Mouse (Mus musculus) cerebellum, adult 11 months (tissue): ENCODE measurements at regions not wholly inside any gene's neighbourhood (a gene's known extent, or its start where the extent isn't known, plus 50 kb on each side); places are given as distances from the start of the nearest gene placed in this dataset.

ENCODE experiments used
- DNase-seq: peaks from one replicate; pipeline ENCODE4 v3.0.0; 2022

DNA sequence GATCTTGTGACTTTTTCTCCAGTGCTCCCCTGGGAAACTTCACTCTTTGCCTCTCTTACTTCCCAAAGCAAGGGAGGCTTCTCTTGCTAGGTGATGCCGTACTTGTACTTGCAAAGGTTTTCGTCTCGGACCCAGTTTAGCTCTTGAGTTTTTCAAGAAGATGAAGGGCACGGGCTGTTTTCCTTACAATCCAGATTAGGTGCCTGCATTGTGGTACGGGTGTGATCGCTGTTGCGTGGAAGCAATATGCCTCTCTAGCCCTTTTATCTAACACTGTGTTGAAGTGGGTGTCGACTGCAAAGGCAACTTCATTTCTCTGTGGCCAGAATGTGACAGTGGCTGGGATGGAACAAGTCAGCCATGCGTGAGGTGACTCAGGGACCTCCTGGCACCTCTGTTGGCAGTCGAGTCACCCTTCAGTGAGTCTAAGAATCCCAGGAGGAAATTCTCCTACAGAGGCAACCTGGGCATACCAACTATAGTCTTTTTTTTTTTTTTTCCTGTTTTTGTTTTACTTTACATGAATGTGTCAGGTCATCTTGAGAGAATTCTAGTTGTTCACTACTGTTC lies 138.7 kb upstream of the Dnajc19 start:
- DNase-seq, result no peak

- DNase-seq, result no peak
Observed at GRCm38 (mm10) chr3:34219096-34219495, 138.0 kb upstream of the Dnajc19 start.

DNA sequence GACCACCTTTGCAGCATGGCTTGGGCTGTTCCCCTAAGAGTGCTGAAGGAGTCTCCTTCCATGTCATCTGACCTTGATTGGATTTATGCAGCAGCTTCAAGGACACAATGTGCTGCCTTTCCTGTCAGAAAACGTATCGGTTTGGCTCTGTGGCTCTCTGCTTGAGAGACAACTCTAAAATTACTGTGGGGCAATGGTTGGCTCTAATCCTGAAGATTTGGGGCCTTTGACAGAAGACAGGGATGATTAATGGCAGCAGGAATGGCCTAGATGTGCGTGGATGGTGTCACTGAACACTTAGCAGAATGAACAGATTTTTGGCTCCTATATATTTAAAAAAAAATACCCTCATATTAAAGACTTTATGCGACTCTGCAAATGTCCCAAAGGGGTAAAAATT lies 136.8 kb upstream of the Dnajc19 start:
- DNase-seq, result no peak

- DNase-seq, result no peak
Observed at GRCm38 (mm10) chr3:34214233-34214632, 133.1 kb upstream of the Dnajc19 start.

- no peak for DNase-seq
Observed at GRCm38 (mm10) chr3:34206454-34206853, 125.3 kb upstream of the Dnajc19 start.

GRCm38 (mm10) chr3:34198228-34198627 lies 117.1 kb upstream of the Dnajc19 start:
- no peak for DNase-seq

- DNase-seq, result no peak
Observed at GRCm38 (mm10) chr3:34197163-34197455, 116.0 kb upstream of the Dnajc19 start.

- DNase-seq, result no peak
Observed at GRCm38 (mm10) chr3:34196451-34197162, 115.5 kb upstream of the Dnajc19 start.

- no peak for DNase-seq
Observed at GRCm38 (mm10) chr3:34195729-34196450, 114.8 kb upstream of the Dnajc19 start.

- no peak for DNase-seq
Observed at GRCm38 (mm10) chr3:34173416-34174097, 92.4 kb upstream of the Dnajc19 start.

DNA sequence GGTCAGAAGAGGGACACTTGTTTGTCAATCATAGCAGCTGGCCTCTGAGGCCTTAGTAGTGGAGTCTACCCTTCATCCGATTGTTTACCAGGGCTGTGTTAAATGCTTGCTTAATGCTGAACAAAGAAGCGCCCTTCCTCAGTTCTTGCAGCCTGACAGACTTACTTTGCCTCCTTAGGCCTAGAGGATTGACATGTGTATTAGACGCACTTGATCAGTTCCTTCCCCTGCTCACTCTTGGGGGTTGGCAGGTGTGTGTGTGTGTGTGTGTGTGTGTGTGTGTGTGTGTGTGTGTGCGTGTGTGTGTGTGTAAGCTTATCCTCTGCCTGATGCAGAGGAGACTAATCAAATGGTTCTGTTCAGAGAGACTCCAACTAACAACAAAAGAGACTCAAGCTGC lies 91.8 kb upstream of the Dnajc19 start:
- no peak for DNase-seq

GRCm38 (mm10) chr3:34171893-34172292 lies 90.8 kb upstream of the Dnajc19 start:
- DNase-seq, result no peak

DNA sequence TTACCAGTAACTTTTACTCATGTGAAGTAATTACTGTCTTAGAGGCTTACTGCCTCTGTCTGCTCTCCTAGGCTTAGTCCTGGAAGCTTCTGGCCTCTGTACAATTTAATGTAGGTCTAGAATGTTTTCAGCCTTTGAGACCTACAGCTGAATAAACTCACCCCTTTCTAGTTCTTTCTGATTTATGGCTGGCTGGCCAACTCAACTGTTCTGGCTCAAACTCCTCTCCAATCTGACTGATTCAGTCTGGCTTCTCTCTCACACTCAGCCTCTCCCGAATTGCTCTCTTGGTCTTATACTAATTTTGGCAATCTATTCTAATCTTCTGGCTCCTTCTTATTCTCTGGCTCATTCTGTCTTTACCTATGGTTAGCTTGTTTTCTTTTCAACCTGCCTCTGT lies 87.0 kb upstream of the Dnajc19 start:
- no peak for DNase-seq

DNA sequence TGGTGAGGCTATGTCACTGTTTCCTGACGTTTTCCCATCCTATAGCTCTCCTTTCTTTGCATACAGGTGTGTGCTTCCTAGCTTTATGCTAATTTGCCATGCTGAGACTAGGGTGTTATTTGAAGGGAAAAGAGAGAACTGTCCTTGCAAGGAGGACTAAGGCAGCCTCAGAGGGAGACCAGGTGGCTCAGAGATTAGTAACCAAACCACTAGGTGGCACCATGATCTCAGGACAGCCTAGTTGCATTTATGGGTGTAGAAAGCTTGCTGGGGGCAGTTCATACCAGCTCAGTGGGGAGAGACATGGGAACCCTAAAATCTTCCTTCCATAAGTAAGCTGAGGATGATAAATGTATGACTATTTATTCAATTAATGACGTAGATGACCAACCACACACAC lies 68.9 kb upstream of the Dnajc19 start:
- no peak for DNase-seq

DNA sequence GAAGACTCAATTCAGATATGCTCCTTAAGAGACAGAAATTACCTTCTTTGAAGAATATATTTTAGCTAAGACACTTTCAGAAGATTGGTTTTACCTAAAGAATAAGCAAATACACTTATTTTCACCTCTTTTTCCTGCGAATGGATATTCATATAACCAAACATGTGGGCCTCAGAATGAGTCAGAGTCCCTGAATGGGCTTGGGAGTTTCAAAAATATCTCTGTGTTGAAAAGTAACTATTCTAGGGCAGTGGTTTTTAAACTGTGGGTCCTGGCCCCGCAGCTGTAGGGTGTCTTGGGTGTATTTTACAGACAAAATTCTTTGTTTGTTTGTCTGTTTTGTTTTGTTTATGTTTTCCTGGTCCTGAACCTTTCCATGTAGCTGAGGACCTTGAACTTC lies 62.5 kb upstream of the Dnajc19 start:
- no peak for DNase-seq

- no peak for DNase-seq
Observed at GRCm38 (mm10) chr3:34139227-34139626, 58.1 kb upstream of the Dnajc19 start.

DNA sequence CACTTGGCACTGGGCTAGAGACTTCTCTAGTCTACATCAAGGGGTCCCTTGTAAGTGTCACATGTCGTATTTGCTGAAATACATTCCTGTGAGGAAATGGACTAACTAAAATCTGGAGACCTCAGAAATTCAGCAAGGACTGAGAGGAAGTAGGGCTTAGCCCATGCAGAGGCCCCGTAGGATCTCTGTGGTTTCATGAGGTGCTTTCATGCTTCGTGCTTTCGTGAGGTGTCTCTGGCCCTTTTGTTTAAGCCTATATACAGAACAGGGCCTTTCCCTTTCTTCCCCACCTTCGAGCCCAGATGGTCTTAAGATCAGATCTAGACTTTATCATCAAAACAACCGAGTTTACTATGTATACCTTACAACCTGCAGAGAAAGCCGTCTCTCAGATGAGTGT lies 56.9 kb upstream of the Dnajc19 start:
- DNase-seq, result no peak

DNA sequence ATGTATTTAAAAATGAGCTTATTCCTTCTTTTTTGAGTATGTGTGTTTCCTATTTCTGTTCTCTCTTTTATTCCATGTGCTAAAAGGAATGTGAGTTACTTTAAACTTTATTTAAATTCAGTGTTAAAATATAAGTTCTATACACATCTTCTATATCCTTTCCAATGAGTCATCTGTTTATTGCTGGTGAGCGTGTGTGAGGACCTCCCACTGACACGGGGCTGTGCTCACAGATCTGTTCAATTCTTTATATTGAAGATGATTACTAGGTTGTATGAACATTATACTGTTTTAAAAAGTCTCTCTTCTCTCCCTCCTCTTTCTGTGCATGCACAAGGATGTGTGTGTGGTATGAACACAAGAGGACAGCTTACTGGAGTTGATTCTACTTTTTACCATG lies 55.3 kb upstream of the Dnajc19 start:
- no peak for DNase-seq
